Mouse (Mus musculus) embryonic facial prominence, embryonic 14.5 days (tissue): ENCODE results near the gene Ube2g1. TPM values are rescaled to one million over a fixed set of nuclear protein-coding genes. Genes with fewer than 3 reads are reported as not detected.
"Not testable (repeated sequence)": the region's sequence is repeated elsewhere in the genome, so short reads cannot be mapped to it uniquely, and the experiment has no call there.

Experiments used
- ATAC-seq: fragments of 200-750 bp; cut with Nextera tagmentation; 2 replicates; pipeline ENCODE4 v1.8.0; 2017; ENCODE audit warnings: low read depth, moderate number of reproducible peaks, moderate TSS enrichment
- DNase-seq: peaks from one replicate; pipeline ENCODE4 v3.0.0-alpha.2; 2015; ENCODE audit warnings: low spot score
- H3K27ac ChIP-seq: fragments of 300-500 bp; sonication (generic); replicated peaks from 2 replicates; pipeline ENCODE4 v1.5.1; 2014; ENCODE audit warnings: low read depth, mild to moderate bottlenecking, low read length, moderate library complexity
- H3K27me3 ChIP-seq: fragments of 300-500 bp; sonication (generic); replicated peaks from 2 replicates; pipeline ENCODE4 v1.6.1; 2014; ENCODE audit warnings: low read length; ENCODE audit not compliant: control insufficient read depth, insufficient read depth
- H3K36me3 ChIP-seq: fragments of 300-500 bp; sonication (generic); 2 replicates; pipeline ENCODE4 v1.6.1; 2014; ENCODE audit warnings: low read length, mixed read lengths; ENCODE audit not compliant: control insufficient read depth, insufficient read depth
- H3K4me1 ChIP-seq: fragments of 300-500 bp; sonication (generic); 2 replicates; pipeline ENCODE4 v1.6.1; 2014; ENCODE audit warnings: antibody characterized with exemption, low read length; ENCODE audit not compliant: control insufficient read depth, insufficient read depth
- H3K4me2 ChIP-seq: fragments of 300-500 bp; sonication (generic); 2 replicates; pipeline ENCODE4 v1.6.1; 2014; ENCODE audit warnings: low read depth, mild to moderate bottlenecking, low read length, moderate library complexity, mixed read lengths
- H3K4me3 ChIP-seq: fragments of 300-500 bp; sonication (generic); 2 replicates; pipeline ENCODE4 v1.5.1; 2014; ENCODE audit warnings: low read depth, mild to moderate bottlenecking, low read length
- H3K9ac ChIP-seq: fragments of 300-500 bp; sonication (generic); 2 replicates; pipeline ENCODE4 v1.6.1; 2014; ENCODE audit warnings: low read depth, mild to moderate bottlenecking, low read length, moderate library complexity, mixed read lengths
- H3K9me3 ChIP-seq: fragments of 300-500 bp; sonication (generic); 2 replicates; pipeline ENCODE4 v1.6.1; 2016; ENCODE audit warnings: low read length; ENCODE audit not compliant: control insufficient read depth
- WGBS: fragments of 180-500 bp; shearing (Covaris S2); extraction: QIAGEN DNeasy Blood & Tissue Kit; methylation state at CpG from one replicate; pipeline ENCODE4 v1.1.7; 2014; 5-methylcytosine and 5-hydroxymethylcytosine counted together
- polyA plus RNA-seq: library from polyadenylated mRNA; unstranded; fragments of >200 nt; fragmentation: Nextera tagmentation; extraction: Ambion mirVana; gene quantifications from 2 replicates; pipeline ENCODE4 v1.2.1, GENCODE M21; 2014

The Ube2g1 gene
- polyA plus RNA-seq, 1 experiment from 2014 or later = 58.5 TPM

DNA sequence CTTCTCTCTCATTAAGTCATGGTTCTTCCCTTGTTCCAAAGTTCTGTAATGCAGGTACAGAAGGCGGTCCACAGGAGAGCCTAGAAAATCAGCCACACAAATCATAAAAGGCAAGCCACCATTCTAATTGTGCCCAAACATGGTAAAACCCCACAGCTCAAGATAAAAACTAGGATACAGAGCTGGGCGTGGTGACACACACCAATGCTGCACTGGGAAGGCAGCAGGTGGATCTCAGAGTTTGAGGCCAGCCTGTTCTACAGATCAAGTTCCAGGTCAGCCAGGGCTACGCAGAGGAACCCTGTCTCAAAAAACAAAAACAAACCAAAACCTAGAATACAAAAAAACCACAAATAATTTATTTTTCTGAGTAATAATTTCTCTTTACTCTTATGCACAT is 20.5 kb upstream of the Ube2g1 start:
- Histone ChIP-seq H3K27ac (no peak overlapping the region), H3K4me3 (no peak overlapping the region), H3K4me2 (no peak overlapping the region), H3K27me3 (no peaks in the 10 kb centered on the region), H3K36me3 (no peaks in the 10 kb centered on the region), H3K4me1 (peaks cover 5% of the 10 kb centered on the region; the same call in 1 of the 2 replicates), H3K9ac (no peak overlapping the region), H3K9me3 (no peaks in the 10 kb centered on the region)
- 81% methylated on average over 3 of the region's 3 CpGs for WGBS
- DNase-seq = no peak
- no peak for ATAC-seq

GRCm38 (mm10) chr11:72587537-72588233 is 19.4 kb upstream of the Ube2g1 start:
- H3K27ac ChIP-seq = no peak overlapping the region
- H3K27me3 ChIP-seq = no peaks in the 10 kb centered on the region
- WGBS = 52% methylated on average over 7 of the region's 7 CpGs
- no peak overlapping the region for H3K4me2 ChIP-seq
- no peaks in the 10 kb centered on the region for H3K36me3 ChIP-seq
- H3K9me3 ChIP-seq = no peaks in the 10 kb centered on the region
- no peaks in the 10 kb centered on the region for H3K4me1 ChIP-seq
- no peak overlapping the region for H3K9ac ChIP-seq
- no peak overlapping the region for H3K4me3 ChIP-seq
- DNase-seq (no peak), ATAC-seq (no peak)

DNA sequence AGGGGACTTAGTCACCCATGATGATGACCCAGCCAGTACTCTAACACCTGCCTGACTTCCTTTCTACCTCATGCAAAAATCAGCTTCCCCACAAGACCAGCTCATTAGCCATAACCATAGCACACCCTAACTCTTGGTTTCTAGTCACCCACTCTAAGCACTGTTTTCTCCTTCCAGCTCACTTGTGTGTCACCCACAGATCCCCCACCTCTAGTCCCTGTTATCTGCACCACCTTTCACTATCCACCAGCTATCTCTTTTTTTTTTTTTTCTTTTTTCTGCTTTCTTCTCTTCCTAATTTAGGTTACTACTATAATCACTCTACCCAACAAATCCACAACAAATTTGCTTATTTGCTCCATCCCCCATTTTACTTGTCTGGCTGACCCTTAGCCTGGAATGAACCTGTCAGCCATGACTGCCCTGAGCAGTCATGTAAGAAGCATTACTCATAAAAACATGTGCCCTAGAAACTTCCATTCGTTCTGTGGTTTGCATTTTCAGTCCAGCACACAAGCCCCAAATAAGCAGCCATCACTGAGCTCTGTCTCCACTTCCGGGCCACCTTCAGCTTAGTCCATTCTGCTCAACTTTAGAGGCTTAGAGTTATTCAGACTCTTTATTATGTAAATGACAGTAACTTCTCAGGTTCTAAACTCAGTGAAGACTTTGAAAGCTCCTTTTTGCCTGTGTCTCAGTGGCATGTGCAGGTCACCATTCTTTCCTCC is 11.9 kb upstream of the Ube2g1 start:
- Histone ChIP-seq H3K9me3 (no peaks in the 10 kb centered on the region), H3K9ac (no peak overlapping the region), H3K27me3 (no peaks in the 10 kb centered on the region), H3K4me1 (no peaks in the 10 kb centered on the region), H3K27ac (no peak overlapping the region), H3K36me3 (no peaks in the 10 kb centered on the region), H3K4me2 (no peak overlapping the region), H3K4me3 (no peak overlapping the region)
- WGBS = 71% methylated on average over 2 of the region's 2 CpGs
- ATAC-seq = no peak
- no peak for DNase-seq

DNA sequence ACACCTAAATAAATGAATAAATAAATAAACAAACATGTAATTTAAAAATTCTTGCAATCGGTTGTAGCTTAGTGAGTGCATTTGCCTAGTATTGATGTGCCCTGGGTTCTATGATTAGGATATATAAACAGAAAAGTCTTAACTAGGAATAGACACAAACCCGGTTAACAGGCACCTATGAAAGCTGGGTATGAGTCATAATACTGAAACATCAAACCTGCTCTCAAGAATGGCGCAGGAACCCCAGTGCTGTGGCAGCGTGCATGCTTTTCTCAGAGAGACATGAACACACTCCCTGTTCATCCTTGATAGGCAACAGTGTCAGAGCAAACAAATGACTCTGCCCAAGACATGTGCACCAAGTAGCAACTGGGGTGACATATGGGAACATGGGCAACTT is 9.3 kb upstream of the Ube2g1 start:
- H3K4me1 ChIP-seq = no peaks in the 10 kb centered on the region
- no peak overlapping the region for H3K9ac ChIP-seq
- DNase-seq (no peak), ATAC-seq (no peak)
- H3K9me3 ChIP-seq = no peaks in the 10 kb centered on the region
- no peak overlapping the region for H3K4me3 ChIP-seq
- H3K27me3 ChIP-seq = no peaks in the 10 kb centered on the region
- no peak overlapping the region for H3K27ac ChIP-seq
- no peak overlapping the region for H3K4me2 ChIP-seq
- H3K36me3 ChIP-seq = no peaks in the 10 kb centered on the region
- 94% methylated on average over 4 of the region's 4 CpGs for WGBS

DNA sequence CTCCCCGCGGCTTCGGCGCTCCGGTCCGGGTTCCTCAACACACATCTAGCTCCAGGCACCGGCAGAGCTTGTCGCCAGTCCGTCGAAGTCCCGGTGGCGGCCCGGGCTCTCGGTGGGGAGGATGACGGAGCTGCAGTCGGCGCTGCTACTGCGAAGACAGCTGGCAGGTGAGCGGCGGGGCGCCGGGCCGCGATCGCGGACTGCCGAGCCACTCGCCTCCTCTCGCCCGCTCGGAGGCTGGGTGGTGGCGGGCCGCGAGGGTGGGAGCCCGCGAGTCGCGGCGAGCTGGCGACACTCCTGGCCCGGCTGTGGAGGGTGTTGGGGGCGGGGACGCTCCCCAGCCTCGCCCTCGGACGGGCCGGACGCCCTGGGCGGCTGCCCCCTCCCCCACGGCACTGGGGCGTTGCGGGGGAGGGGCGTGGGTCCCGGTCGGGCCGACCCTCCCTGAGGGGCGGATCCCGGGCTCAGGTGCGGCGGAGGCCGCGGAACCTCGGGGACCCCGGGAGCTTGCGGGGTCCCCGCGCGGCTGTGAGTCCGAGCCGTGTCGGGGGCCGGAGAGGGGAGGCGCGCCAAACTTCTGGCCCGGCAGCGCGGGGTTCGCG is 487 bp downstream of the Ube2g1 start:
- Histone ChIP-seq H3K27me3 (no peaks in the 10 kb centered on the region), H3K4me3 (peak overlapping the region; percentile 98), H3K36me3 (no peaks in the 10 kb centered on the region), H3K9ac (peak overlapping the region; percentile 98), H3K4me1 (0 out of 2 replicates have a peak, but pooled peaks cover 5% of the 10 kb centered on the region), H3K4me2 (peak overlapping the region; percentile 83), H3K27ac (peak overlapping the region; percentile 99), H3K9me3 (no peaks in the 10 kb centered on the region)
- WGBS = 0% methylated on average over 5 of the region's 79 CpGs
- DNase-seq (peak; percentile 82), ATAC-seq (peak; percentile 51)

GRCm38 (mm10) chr11:72608071-72608679 is 1.1 kb downstream of the Ube2g1 start:
- 0 out of 2 replicates have a peak, but pooled peaks cover 5% of the 10 kb centered on the region for H3K4me1 ChIP-seq
- 3% methylated on average over 19 of the region's 55 CpGs for WGBS
- H3K27ac ChIP-seq = peak overlapping the region; percentile 99
- H3K27me3 ChIP-seq = no peaks in the 10 kb centered on the region
- peak overlapping the region; percentile 98 for H3K9ac ChIP-seq
- no peaks in the 10 kb centered on the region for H3K9me3 ChIP-seq
- no peaks in the 10 kb centered on the region for H3K36me3 ChIP-seq
- peak; percentile 91 for ATAC-seq
- H3K4me3 ChIP-seq = peak overlapping the region; percentile 98
- H3K4me2 ChIP-seq = peak overlapping the region; percentile 83
- DNase-seq = peak; percentile 98

DNA sequence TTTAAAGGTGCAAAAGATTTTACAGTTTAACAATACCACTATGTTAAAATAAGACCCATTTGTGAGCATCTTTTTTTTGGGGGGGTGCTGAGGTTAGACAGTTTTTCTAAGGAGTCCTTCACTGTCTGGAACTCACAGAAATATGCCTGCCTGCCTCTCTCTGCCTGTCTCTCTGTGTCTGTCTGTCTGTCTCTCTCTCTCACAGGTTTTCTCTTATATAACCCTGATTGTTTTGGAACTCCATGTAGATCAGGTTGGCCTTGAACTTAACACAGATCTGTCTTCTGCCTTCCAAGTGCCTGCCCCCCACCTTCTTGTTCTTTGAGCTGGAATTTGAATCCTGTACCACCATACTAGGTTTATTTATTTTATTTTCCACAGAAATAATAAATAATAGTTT is 2.2 kb downstream of the Ube2g1 start:
- H3K36me3 ChIP-seq = no peaks in the 10 kb centered on the region
- ATAC-seq (no peak), DNase-seq (no peak)
- no peaks in the 10 kb centered on the region for H3K27me3 ChIP-seq
- H3K4me3 ChIP-seq = no peak overlapping the region
- H3K4me1 ChIP-seq = 0 out of 2 replicates have a peak, but pooled peaks cover 5% of the 10 kb centered on the region
- H3K27ac ChIP-seq = no peak overlapping the region
- no peak overlapping the region for H3K4me2 ChIP-seq
- H3K9me3 ChIP-seq = no peaks in the 10 kb centered on the region
- no peak overlapping the region for H3K9ac ChIP-seq

DNA sequence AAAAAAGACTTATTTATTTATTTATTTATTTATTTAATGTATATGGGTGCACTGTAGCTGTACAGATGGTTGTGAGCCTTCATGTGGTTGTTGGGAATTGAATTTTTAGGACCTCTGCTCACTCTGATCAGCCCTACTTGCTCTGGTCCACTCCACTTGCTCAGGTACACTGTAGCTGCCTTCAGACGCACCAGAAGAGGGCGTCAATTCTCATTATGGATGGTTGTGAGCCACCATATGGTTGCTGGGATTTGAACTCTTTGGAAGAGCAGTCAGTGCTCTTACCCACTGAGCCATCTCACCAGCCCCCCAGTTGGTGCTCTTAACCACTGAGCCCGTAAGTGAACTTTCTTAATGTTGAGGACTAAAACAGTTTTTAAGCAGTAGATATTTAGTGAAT is 7.3 kb downstream of the Ube2g1 start:
- not testable (repeated sequence) for H3K27ac ChIP-seq, H3K4me2 ChIP-seq, H3K4me3 ChIP-seq, ATAC-seq, H3K36me3 ChIP-seq, H3K9me3 ChIP-seq, DNase-seq, H3K27me3 ChIP-seq, H3K9ac ChIP-seq, H3K4me1 ChIP-seq
- 81% methylated on average over 3 of the region's 3 CpGs for WGBS
